Mouse (Mus musculus): ENCODE data around the gene Npas2. TPM values are rescaled to one million over a fixed set of nuclear protein-coding genes. Genes with fewer than 3 reads are reported as not detected.

Gene Npas2
- polyA plus RNA-seq (2014; fragmentation: Illumina TruSeq; extraction: RNeasy Lipid Tissue Mini Kit (QIAGEN cat#74804)): 2.9 TPM

DNA sequence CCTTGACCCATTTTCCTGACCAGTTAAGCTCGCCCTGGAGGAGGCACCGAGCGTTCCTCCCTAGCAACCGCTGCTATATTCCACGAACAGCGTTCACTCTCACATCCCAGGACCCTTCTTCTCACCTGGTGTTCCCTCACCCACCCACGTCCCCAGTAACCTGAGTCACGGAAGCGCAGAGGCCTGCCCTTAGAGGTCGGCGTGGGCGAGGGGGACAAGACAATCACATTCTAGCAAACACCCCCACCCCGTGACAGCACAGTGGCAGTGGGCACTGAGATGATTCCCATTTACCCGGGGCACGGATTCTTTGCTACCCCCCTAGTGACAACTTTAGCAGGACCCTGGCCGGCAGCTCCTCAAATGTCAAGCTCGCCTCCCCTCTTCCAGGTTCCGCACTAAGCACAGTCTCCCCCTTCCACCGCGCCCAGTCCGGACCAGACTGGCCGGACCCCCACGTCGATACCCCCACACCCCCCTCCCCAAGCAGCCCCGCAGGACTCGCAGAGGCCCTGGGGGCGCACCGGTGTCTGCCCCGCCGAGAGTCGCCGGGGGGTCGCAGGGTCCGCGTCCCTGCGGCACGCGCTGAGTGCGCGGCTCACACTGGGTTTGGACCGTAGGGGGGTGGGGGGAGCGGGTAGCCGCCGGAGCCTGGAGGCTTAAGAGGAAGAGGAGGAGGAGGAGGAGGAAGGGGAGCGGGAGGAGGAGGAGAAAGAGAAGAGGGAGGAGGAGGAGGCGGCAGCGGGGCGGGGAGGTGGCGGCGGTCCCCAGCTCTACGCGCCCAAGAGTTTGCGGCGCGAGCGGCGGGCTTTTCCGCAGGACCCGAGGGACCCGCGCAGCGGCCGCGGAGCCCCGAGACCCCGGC lies at the start of gene Npas2:
Npas2 (plus strand) TSS at position 735 of the 865 bp plus-strand sequence.

DNA sequence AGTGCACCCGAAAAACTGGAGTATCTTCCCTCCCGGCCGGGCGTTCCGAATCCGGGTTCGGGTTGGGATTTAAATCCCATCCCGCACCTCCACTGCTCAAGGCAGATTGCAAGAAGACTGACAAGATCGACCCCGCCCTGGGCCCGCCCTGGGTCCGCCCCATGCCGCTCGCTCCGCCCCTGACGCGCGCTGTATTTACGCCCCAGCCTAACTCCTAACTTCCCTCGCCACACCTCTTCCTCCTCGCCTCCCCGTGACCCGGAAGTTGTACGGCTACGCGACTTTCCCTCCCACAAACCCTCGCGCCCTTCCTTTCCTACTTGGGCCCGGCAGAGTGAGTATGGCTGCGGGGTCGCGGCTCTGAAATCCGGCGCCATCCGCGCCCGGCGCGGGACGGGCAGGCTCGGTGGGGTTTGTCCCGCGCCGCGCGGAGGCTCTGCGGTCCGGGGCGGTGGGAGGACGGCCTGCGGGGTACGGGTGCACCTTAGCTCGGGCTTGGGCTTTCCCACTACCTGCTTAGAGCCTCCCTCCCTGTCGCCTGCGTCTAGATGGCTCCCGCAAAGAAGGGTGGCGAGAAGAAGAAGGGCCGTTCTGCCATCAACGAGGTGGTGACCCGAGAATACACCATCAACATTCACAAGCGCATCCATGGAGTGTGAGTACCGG lies 174.2 kb downstream of the Npas2 start, which contains the start of gene Rpl31:
Rpl31 (plus strand) TSS at position 242 of the 666 bp plus-strand sequence.

Other genes starting within 250 kb of the Npas2 start
- gene Pdcl3, start 208.1 kb upstream of the Npas2 start, polyA plus RNA-seq (2014; fragmentation: Illumina TruSeq; extraction: RNeasy Lipid Tissue Mini Kit (QIAGEN cat#74804)): 96.9 TPM
- gene Rpl31, start 174.1 kb downstream of the Npas2 start, polyA plus RNA-seq (2014; fragmentation: Illumina TruSeq; extraction: RNeasy Lipid Tissue Mini Kit (QIAGEN cat#74804)): 317 TPM

Data from ovary, adult 10 weeks (tissue).